ENCODE assay signal across 16 mouse cellular contexts in the genomic region with DNA sequence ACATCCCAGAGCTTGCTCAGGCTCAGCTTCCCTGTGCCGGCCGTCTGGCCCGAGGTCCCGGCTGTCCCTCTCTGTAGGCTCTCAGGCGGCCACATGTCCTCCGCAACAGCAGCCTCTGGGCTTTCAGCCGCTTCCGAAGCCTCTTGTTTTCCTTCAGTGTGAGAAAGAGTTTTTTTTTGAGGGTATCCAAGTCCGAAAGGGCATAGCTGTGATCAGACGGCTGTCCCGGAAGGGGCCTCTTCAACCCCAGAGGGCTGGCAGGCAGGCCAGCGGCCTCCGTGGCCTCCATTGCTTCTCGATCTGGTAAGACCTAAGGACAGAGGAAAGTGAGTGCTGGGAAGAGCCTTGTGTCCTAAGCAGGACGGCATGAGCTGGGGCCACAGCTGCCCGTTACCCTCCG. TPM values are rescaled to one million over a fixed set of nuclear protein-coding genes. Genes with fewer than 3 reads are reported as not detected.
DNase-seq lines count a peak whose midpoint lies in the region; ATAC-seq and TF ChIP-seq lines count a peak whose summit lies in the region.
"Had no signal": no experiment of that assay in that cellular context is flagged by ENCODE, and none has a peak within 500 bp of the region (broad histone marks: within the 10 kb centered on the region; RNA-seq: fewer than 3 reads in every experiment).

No protein-coding gene starts in this region.

- H3K27ac ChIP-seq in heart, embryonic 10.5 days, result no peak overlapping the region
- peak overlapping the region; percentile 13; the same call in 1 of the 2 replicates for H3K27ac ChIP-seq in kidney, embryonic 16.5 days (ENCODE audit: low read length)
- peak overlapping the region; percentile 44; the same call in 1 of the 2 replicates for H3K27ac ChIP-seq in embryonic facial prominence, embryonic 10.5 days (replicated peaks)
- no peak overlapping the region; the same call in 1 of the 2 replicates for H3K27ac ChIP-seq in limb, embryonic 14.5 days (replicated peaks; ENCODE audit: low read depth, low read length)
- H3K27ac ChIP-seq: intestine, embryonic 15.5 days; midbrain, embryonic 12.5 days; stomach, embryonic 15.5 days had no signal

- peak overlapping the region; percentile 9; the same call in 1 of the 2 replicates for H3K4me3 ChIP-seq in heart, embryonic 10.5 days
- H3K4me3 ChIP-seq in kidney, embryonic 16.5 days (ENCODE audit: low read length), result no peak overlapping the region
- no peak overlapping the region for H3K4me3 ChIP-seq in embryonic facial prominence, embryonic 10.5 days
- H3K4me3 ChIP-seq in limb, embryonic 14.5 days (replicated peaks; ENCODE audit: low read length), result 0 out of 2 replicates have a peak overlapping the region, but pooled peaks have one; percentile 4
- H3K4me3 ChIP-seq: intestine, embryonic 15.5 days; midbrain, embryonic 12.5 days; stomach, embryonic 15.5 days had no signal

- WGBS in heart, embryonic 10.5 days, result 54% methylated on average over 17 of the region's 17 CpGs
- 45% methylated on average over 17 of the region's 17 CpGs for WGBS in kidney, embryonic 16.5 days
- 45% methylated on average over 17 of the region's 17 CpGs for WGBS in embryonic facial prominence, embryonic 10.5 days
- WGBS in limb, embryonic 14.5 days, result 62% methylated on average over 16 of the region's 17 CpGs

- H3K27me3 ChIP-seq in heart, embryonic 10.5 days (ENCODE audit: insufficient read depth, poor library complexity, severe bottlenecking), result no peaks in the 10 kb centered on the region
- no peaks in the 10 kb centered on the region for H3K27me3 ChIP-seq in kidney, embryonic 16.5 days (ENCODE audit: insufficient read depth, low read length)
- no peaks in the 10 kb centered on the region for H3K27me3 ChIP-seq in embryonic facial prominence, embryonic 10.5 days (replicated peaks; ENCODE audit: low read depth, poor library complexity, severe bottlenecking)
- no peaks in the 10 kb centered on the region for H3K27me3 ChIP-seq in limb, embryonic 14.5 days (ENCODE audit: control insufficient read depth, insufficient read depth, low read length)
- H3K27me3 ChIP-seq: intestine, embryonic 15.5 days; midbrain, embryonic 12.5 days; stomach, embryonic 15.5 days had no signal

- no peak overlapping the region for H3K4me2 ChIP-seq in kidney, embryonic 16.5 days (replicated peaks; ENCODE audit: low read depth, low read length)
- no peak overlapping the region for H3K4me2 ChIP-seq in limb, embryonic 14.5 days (replicated peaks; ENCODE audit: low read depth, low read length, severe bottlenecking)
- H3K4me2 ChIP-seq: intestine, embryonic 15.5 days; midbrain, embryonic 12.5 days; stomach, embryonic 15.5 days had no signal

- H3K36me3 ChIP-seq in heart, embryonic 10.5 days, result peaks cover 54% of the 10 kb centered on the region
- H3K36me3 ChIP-seq in kidney, embryonic 16.5 days (ENCODE audit: insufficient read depth, low read length), result peaks cover 19% of the 10 kb centered on the region; the same call in 1 of the 2 replicates
- H3K36me3 ChIP-seq in embryonic facial prominence, embryonic 10.5 days (replicated peaks), result peaks cover 84% of the 10 kb centered on the region
- H3K36me3 ChIP-seq in limb, embryonic 14.5 days (ENCODE audit: control insufficient read depth, insufficient read depth, low read length), result peaks cover 48% of the 10 kb centered on the region

- no peak for TF ChIP-seq POLR2A in limb, embryonic 14.5 days (IDR thresholded peaks at IDR 0.05; ENCODE audit: borderline replicate concordance, extremely low read depth, insufficient read depth, insufficient read length)

- peaks cover 34% of the 10 kb centered on the region for H3K4me1 ChIP-seq in heart, embryonic 10.5 days
- peaks cover 28% of the 10 kb centered on the region for H3K4me1 ChIP-seq in kidney, embryonic 16.5 days (ENCODE audit: insufficient read depth, low read length)
- H3K4me1 ChIP-seq in embryonic facial prominence, embryonic 10.5 days, result peaks cover 46% of the 10 kb centered on the region
- H3K4me1 ChIP-seq in limb, embryonic 14.5 days (ENCODE audit: control insufficient read depth, insufficient read depth, low read length), result peaks cover 7% of the 10 kb centered on the region; the same call in 1 of the 2 replicates

- no peak for DNase-seq in heart, embryonic 10.5 days (ENCODE audit: low spot score)
- DNase-seq in heart, postnatal 4 days, result no peak
- DNase-seq in kidney, adult 11 months, result no peak
- DNase-seq in embryonic facial prominence, embryonic 10.5 days (ENCODE audit: low spot score), result no peak
- no peak for DNase-seq in limb, embryonic 14.5 days (ENCODE audit: low spot score)
- no peak for DNase-seq in layer of hippocampus, postnatal 10 days (ENCODE audit: low spot score in 2 of 2)
- DNase-seq: adrenal gland, adult 2 months; B cell, adult 2 months; cerebellum, adult 8-10 months; spleen, adult 18-20 months had no signal

- H3K9me3 ChIP-seq in heart, embryonic 10.5 days, result no peaks in the 10 kb centered on the region
- no peaks in the 10 kb centered on the region for H3K9me3 ChIP-seq in kidney, embryonic 16.5 days (ENCODE audit: low read length)
- H3K9me3 ChIP-seq in embryonic facial prominence, embryonic 10.5 days, result no peaks in the 10 kb centered on the region
- no peaks in the 10 kb centered on the region for H3K9me3 ChIP-seq in limb, embryonic 14.5 days (ENCODE audit: control insufficient read depth, low read length)
- H3K9me3 ChIP-seq: G1E; intestine, embryonic 15.5 days; midbrain, embryonic 12.5 days; stomach, embryonic 15.5 days had no signal

- no peak for ATAC-seq in kidney, embryonic 16.5 days (ENCODE audit: low FRiP score, low TSS enrichment)
- ATAC-seq in limb, embryonic 14.5 days (ENCODE audit: low FRiP score, low read depth), result no peak
- no peak for ATAC-seq in erythroblast, adult 5-6 weeks (replicated peaks; ENCODE audit: low FRiP score, poor library complexity, severe bottlenecking)
- ATAC-seq: intestine, embryonic 15.5 days had no signal

- H3K9ac ChIP-seq in kidney, embryonic 16.5 days (replicated peaks; ENCODE audit: low read length), result no peak overlapping the region
- H3K9ac ChIP-seq in limb, embryonic 14.5 days (ENCODE audit: low read depth, low read length, severe bottlenecking), result no peak overlapping the region
- H3K9ac ChIP-seq: intestine, embryonic 15.5 days; stomach, embryonic 15.5 days had no signal

RNA-seq across cellular contexts. Expression of gene Thap3, which starts 5.8 kb away (rescaled TPM):
- 29.3 and 30.1 TPM in 2 replicates for polyA plus RNA-seq in heart, embryonic 10.5 days (2016; fragmentation: Nextera tagmentation; extraction: Ambion mirVana)
- total RNA-seq in heart, postnatal 4 days (2021), result 10 to 100 TPM; 11.7 to 13.4 TPM
- 42.4 and 46.4 TPM in 2 replicates for polyA plus RNA-seq in kidney, embryonic 16.5 days (2015; fragmentation: Nextera tagmentation; extraction: Ambion mirVana)
- 33.5 and 34.7 TPM in 2 replicates for polyA plus RNA-seq in embryonic facial prominence, embryonic 10.5 days (2016; fragmentation: Nextera tagmentation; extraction: Ambion mirVana)
- polyA plus RNA-seq in limb, embryonic 14.5 days (2012; rRNA removed), result 60.6 and 61.6 TPM in 2 replicates
- 36.1 and 37.5 TPM in 2 replicates for polyA plus RNA-seq in limb, embryonic 14.5 days (2014; fragmentation: Nextera tagmentation; extraction: Ambion mirVana)
- total RNA-seq in erythroblast, adult 5-6 weeks (2015; ENCODE audit: low replicate concordance), result 0.58 and 2.1 TPM in 2 replicates
- total RNA-seq in erythroblast, adult 5-6 weeks (2017; ENCODE audit: low replicate concordance), result 0.84 TPM in 1 of 2 replicates, not detected in the other
- total RNA-seq in layer of hippocampus, postnatal 10 days (2021), result 10 to 100 TPM; 22.8 to 34.2 TPM

RNA-seq across cellular contexts. Expression of gene Phf13, which starts 13.0 kb away (rescaled TPM):
- 22.9 and 26.2 TPM in 2 replicates for polyA plus RNA-seq in heart, embryonic 10.5 days (2016; fragmentation: Nextera tagmentation; extraction: Ambion mirVana)
- 10 to 100 TPM; 14.8 to 15.3 TPM for total RNA-seq in heart, postnatal 4 days (2021)
- 31.2 and 33.3 TPM in 2 replicates for polyA plus RNA-seq in kidney, embryonic 16.5 days (2015; fragmentation: Nextera tagmentation; extraction: Ambion mirVana)
- 29.0 and 32.1 TPM in 2 replicates for polyA plus RNA-seq in embryonic facial prominence, embryonic 10.5 days (2016; fragmentation: Nextera tagmentation; extraction: Ambion mirVana)
- polyA plus RNA-seq in limb, embryonic 14.5 days (2012; rRNA removed), result 35.1 and 40.5 TPM in 2 replicates
- polyA plus RNA-seq in limb, embryonic 14.5 days (2014; fragmentation: Nextera tagmentation; extraction: Ambion mirVana), result 33.7 and 37.1 TPM in 2 replicates
- total RNA-seq in erythroblast, adult 5-6 weeks (2015; ENCODE audit: low replicate concordance), result 0.42 and 1.9 TPM in 2 replicates
- 0.85 and 0.98 TPM in 2 replicates for total RNA-seq in erythroblast, adult 5-6 weeks (2017; ENCODE audit: low replicate concordance)
- 10 to 100 TPM; 15.2 to 16.6 TPM for total RNA-seq in layer of hippocampus, postnatal 10 days (2021)

RNA-seq across cellular contexts. Expression of gene Klhl21, which starts 25.6 kb away (rescaled TPM):
- polyA plus RNA-seq in heart, embryonic 10.5 days (2016; fragmentation: Nextera tagmentation; extraction: Ambion mirVana), result 28.4 and 42.2 TPM in 2 replicates
- 10 to 100 TPM; 42.3 to 49.2 TPM for total RNA-seq in heart, postnatal 4 days (2021)
- 12.1 and 12.6 TPM in 2 replicates for polyA plus RNA-seq in kidney, embryonic 16.5 days (2015; fragmentation: Nextera tagmentation; extraction: Ambion mirVana)
- polyA plus RNA-seq in embryonic facial prominence, embryonic 10.5 days (2016; fragmentation: Nextera tagmentation; extraction: Ambion mirVana), result 9.7 and 10.6 TPM in 2 replicates
- polyA plus RNA-seq in limb, embryonic 14.5 days (2012; rRNA removed), result 18.8 and 25.7 TPM in 2 replicates
- polyA plus RNA-seq in limb, embryonic 14.5 days (2014; fragmentation: Nextera tagmentation; extraction: Ambion mirVana), result 11.0 and 11.1 TPM in 2 replicates
- total RNA-seq in erythroblast, adult 5-6 weeks (2015; ENCODE audit: low replicate concordance), result 0.77 and 2.3 TPM in 2 replicates
- 2.7 and 4.2 TPM in 2 replicates for total RNA-seq in erythroblast, adult 5-6 weeks (2017; ENCODE audit: low replicate concordance)
- total RNA-seq in layer of hippocampus, postnatal 10 days (2021), result 10 to 100 TPM; 14.6 to 15.1 TPM

RNA-seq across cellular contexts. Expression of gene Zbtb48, which starts 44.4 kb away (rescaled TPM):
- polyA plus RNA-seq in heart, embryonic 10.5 days (2016; fragmentation: Nextera tagmentation; extraction: Ambion mirVana), result 16.6 and 21.0 TPM in 2 replicates
- 10 to 100 TPM; 10.5 to 11.1 TPM for total RNA-seq in heart, postnatal 4 days (2021)
- 25.3 and 26.0 TPM in 2 replicates for polyA plus RNA-seq in kidney, embryonic 16.5 days (2015; fragmentation: Nextera tagmentation; extraction: Ambion mirVana)
- polyA plus RNA-seq in embryonic facial prominence, embryonic 10.5 days (2016; fragmentation: Nextera tagmentation; extraction: Ambion mirVana), result 25.0 and 26.4 TPM in 2 replicates
- 31.2 and 41.5 TPM in 2 replicates for polyA plus RNA-seq in limb, embryonic 14.5 days (2012; rRNA removed)
- 25.4 and 27.4 TPM in 2 replicates for polyA plus RNA-seq in limb, embryonic 14.5 days (2014; fragmentation: Nextera tagmentation; extraction: Ambion mirVana)
- 2.7 and 2.9 TPM in 2 replicates for total RNA-seq in erythroblast, adult 5-6 weeks (2015; ENCODE audit: low replicate concordance)
- 2.9 and 4.2 TPM in 2 replicates for total RNA-seq in erythroblast, adult 5-6 weeks (2017; ENCODE audit: low replicate concordance)
- total RNA-seq in layer of hippocampus, postnatal 10 days (2021), result 10 to 100 TPM; 11.9 to 14.8 TPM

RNA-seq across cellular contexts. Expression of gene Dnajc11, which starts 49.6 kb away (rescaled TPM):
- 80.5 and 85.8 TPM in 2 replicates for polyA plus RNA-seq in heart, embryonic 10.5 days (2016; fragmentation: Nextera tagmentation; extraction: Ambion mirVana)
- total RNA-seq in heart, postnatal 4 days (2021), result 10 to 100 TPM; 96.2 to 99.0 TPM
- 79.5 and 88.4 TPM in 2 replicates for polyA plus RNA-seq in kidney, embryonic 16.5 days (2015; fragmentation: Nextera tagmentation; extraction: Ambion mirVana)
- 113 and 121 TPM in 2 replicates for polyA plus RNA-seq in embryonic facial prominence, embryonic 10.5 days (2016; fragmentation: Nextera tagmentation; extraction: Ambion mirVana)
- polyA plus RNA-seq in limb, embryonic 14.5 days (2012; rRNA removed), result 56.9 and 73.1 TPM in 2 replicates
- 50.9 and 52.5 TPM in 2 replicates for polyA plus RNA-seq in limb, embryonic 14.5 days (2014; fragmentation: Nextera tagmentation; extraction: Ambion mirVana)
- total RNA-seq in erythroblast, adult 5-6 weeks (2015; ENCODE audit: low replicate concordance), result 17.1 and 26.3 TPM in 2 replicates
- 39.4 and 50.2 TPM in 2 replicates for total RNA-seq in erythroblast, adult 5-6 weeks (2017; ENCODE audit: low replicate concordance)
- total RNA-seq in layer of hippocampus, postnatal 10 days (2021), result 10 to 100 TPM; 75.8 to 82.0 TPM

Comparison
In these comparisons a context has a peak if more than half of its experiments do, and no peak if none do; other contexts are left out.
1. H3K27ac ChIP-seq: peak in kidney, embryonic 16.5 days (single experiment) and embryonic facial prominence, embryonic 10.5 days (single experiment); none in heart, embryonic 10.5 days (single experiment) and limb, embryonic 14.5 days (single experiment).
2. H3K4me3 ChIP-seq: peak in heart, embryonic 10.5 days (single experiment) and limb, embryonic 14.5 days (single experiment); none in kidney, embryonic 16.5 days (single experiment) and embryonic facial prominence, embryonic 10.5 days (single experiment).